Mouse (Mus musculus): ENCODE data around the gene Gprin3.

DNA sequence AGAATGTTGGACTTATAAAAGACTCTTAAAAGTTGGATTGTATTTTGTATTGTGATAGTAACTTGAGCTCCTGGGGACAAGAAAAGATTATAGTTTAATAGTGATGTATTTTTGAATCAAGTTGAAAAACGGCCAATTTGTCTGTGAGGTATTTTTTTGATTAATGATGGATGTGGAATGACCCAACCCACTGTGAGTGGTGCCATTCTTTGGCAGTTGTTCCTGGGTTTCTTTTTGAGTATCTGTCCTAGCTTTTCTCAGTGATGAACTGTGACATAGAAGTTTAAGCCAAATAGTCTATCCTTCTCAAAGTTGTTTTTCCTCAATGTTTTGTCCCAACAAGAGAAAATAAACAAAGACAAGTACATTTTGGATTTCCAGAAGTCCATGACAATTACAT lies 7.0 kb upstream of the Gprin3 start:
- TF ChIP-seq HCFC1 (IDR thresholded peaks at IDR 0.05; ENCODE audit: borderline replicate concordance, insufficient read depth, low read length) (no peak), CHD2 (IDR thresholded peaks at IDR 0.05; ENCODE audit: low read depth, low read length) (no peak), MAFK (IDR thresholded peaks at IDR 0.05; ENCODE audit: insufficient read depth, low read depth, low read length) (no peak), ZNF384 (IDR thresholded peaks at IDR 0.05; ENCODE audit: low read depth, low read length) (no peak)
